Mouse (Mus musculus): Measurements from ENCODE around the gene Mcpt8. TPM values are rescaled to one million over a fixed set of nuclear protein-coding genes. Genes with fewer than 3 reads are reported as not detected.

Mcpt8 gene
- total RNA-seq, 2 experiments from 2014 or later: 49.1 to 180 TPM

GRCm38 (mm10) chr14:56034433-56034832, 50.6 kb downstream of the Mcpt8 start:
- ATAC-seq (replicated peaks; ENCODE audit: low FRiP score, poor library complexity, severe bottlenecking): no peak

Other genes starting within 250 kb of the Mcpt8 start
- under 0.01 and 4.2 TPM in 2 replicates for gene Nynrin, start 231.3 kb downstream of the Mcpt8 start, total RNA-seq (2015; ENCODE audit: low replicate concordance)
- gene Nynrin, start 231.3 kb downstream of the Mcpt8 start, total RNA-seq (2017; ENCODE audit: low replicate concordance): 0.26 and 0.45 TPM in 2 replicates
- gene Cbln3, start 200.9 kb downstream of the Mcpt8 start, total RNA-seq (2015; ENCODE audit: low replicate concordance): 0.42 TPM in 1 of 2 replicates, not detected in the other
- gene Cbln3, start 200.9 kb downstream of the Mcpt8 start, total RNA-seq (2017; ENCODE audit: low replicate concordance): not detected in 2 replicates
- gene Khnyn, start 200.3 kb downstream of the Mcpt8 start, total RNA-seq (2015; ENCODE audit: low replicate concordance): 3.2 and 3.8 TPM in 2 replicates
- gene Khnyn, start 200.3 kb downstream of the Mcpt8 start, total RNA-seq (2017; ENCODE audit: low replicate concordance): 5.0 and 8.1 TPM in 2 replicates
- 5.4 and 5.9 TPM in 2 replicates for gene Sdr39u1, start 185.0 kb downstream of the Mcpt8 start, total RNA-seq (2015; ENCODE audit: low replicate concordance)
- 0.64 TPM in 1 of 2 replicates, not detected in the other for gene Sdr39u1, start 185.0 kb downstream of the Mcpt8 start, total RNA-seq (2017; ENCODE audit: low replicate concordance)
- not detected in 2 replicates for gene Cma1, start 140.6 kb downstream of the Mcpt8 start, total RNA-seq (2015; ENCODE audit: low replicate concordance)
- not detected in 2 replicates for gene Cma1, start 140.6 kb downstream of the Mcpt8 start, total RNA-seq (2017; ENCODE audit: low replicate concordance)
- gene Cma2, start 134.3 kb downstream of the Mcpt8 start, total RNA-seq (2015; ENCODE audit: low replicate concordance): not detected in 2 replicates
- gene Cma2, start 134.3 kb downstream of the Mcpt8 start, total RNA-seq (2017; ENCODE audit: low replicate concordance): not detected in 2 replicates
- not detected in 2 replicates for gene Mcpt1, start 67.3 kb downstream of the Mcpt8 start, total RNA-seq (2015; ENCODE audit: low replicate concordance)
- gene Mcpt1, start 67.3 kb downstream of the Mcpt8 start, total RNA-seq (2017; ENCODE audit: low replicate concordance): 1.8 TPM in 1 of 2 replicates, not detected in the other
- not detected in 2 replicates for gene Mcpt9, start 54.8 kb downstream of the Mcpt8 start, total RNA-seq (2015; ENCODE audit: low replicate concordance)
- not detected in 2 replicates for gene Mcpt9, start 54.8 kb downstream of the Mcpt8 start, total RNA-seq (2017; ENCODE audit: low replicate concordance)
- gene Mcpt2, start 43.2 kb downstream of the Mcpt8 start, total RNA-seq (2015; ENCODE audit: low replicate concordance): not detected in 2 replicates
- not detected in 2 replicates for gene Mcpt2, start 43.2 kb downstream of the Mcpt8 start, total RNA-seq (2017; ENCODE audit: low replicate concordance)
- gene Mcpt4, start 23.0 kb downstream of the Mcpt8 start, total RNA-seq (2015; ENCODE audit: low replicate concordance): not detected in 2 replicates
- not detected in 2 replicates for gene Mcpt4, start 23.0 kb downstream of the Mcpt8 start, total RNA-seq (2017; ENCODE audit: low replicate concordance)
- 241 and 321 TPM in 2 replicates for gene Ctsg, start 17.3 kb upstream of the Mcpt8 start, total RNA-seq (2015; ENCODE audit: low replicate concordance)
- gene Ctsg, start 17.3 kb upstream of the Mcpt8 start, total RNA-seq (2017; ENCODE audit: low replicate concordance): 119 and 142 TPM in 2 replicates
- not detected in 2 replicates for gene Gzme, start 35.4 kb upstream of the Mcpt8 start, total RNA-seq (2015; ENCODE audit: low replicate concordance)
- gene Gzme, start 35.4 kb upstream of the Mcpt8 start, total RNA-seq (2017; ENCODE audit: low replicate concordance): not detected in 2 replicates
- gene Gzmd, start 47.3 kb upstream of the Mcpt8 start, total RNA-seq (2015; ENCODE audit: low replicate concordance): not detected in 2 replicates
- not detected in 2 replicates for gene Gzmd, start 47.3 kb upstream of the Mcpt8 start, total RNA-seq (2017; ENCODE audit: low replicate concordance)
- not detected in 2 replicates for gene Gzmg, start 74.3 kb upstream of the Mcpt8 start, total RNA-seq (2015; ENCODE audit: low replicate concordance)
- not detected in 2 replicates for gene Gzmg, start 74.3 kb upstream of the Mcpt8 start, total RNA-seq (2017; ENCODE audit: low replicate concordance)
- gene Gzmn, start 89.3 kb upstream of the Mcpt8 start, total RNA-seq (2015; ENCODE audit: low replicate concordance): not detected in 2 replicates
- gene Gzmn, start 89.3 kb upstream of the Mcpt8 start, total RNA-seq (2017; ENCODE audit: low replicate concordance): not detected in 2 replicates
- gene Gzmf, start 126.1 kb upstream of the Mcpt8 start, total RNA-seq (2015; ENCODE audit: low replicate concordance): not detected in 2 replicates
- not detected in 2 replicates for gene Gzmf, start 126.1 kb upstream of the Mcpt8 start, total RNA-seq (2017; ENCODE audit: low replicate concordance)
- gene Gzmc, start 149.4 kb upstream of the Mcpt8 start, total RNA-seq (2015; ENCODE audit: low replicate concordance): not detected in 2 replicates
- gene Gzmc, start 149.4 kb upstream of the Mcpt8 start, total RNA-seq (2017; ENCODE audit: low replicate concordance): not detected in 2 replicates
- gene Gzmb, start 177.0 kb upstream of the Mcpt8 start, total RNA-seq (2015; ENCODE audit: low replicate concordance): 6.3 TPM in 1 of 2 replicates, not detected in the other
- not detected in 2 replicates for gene Gzmb, start 177.0 kb upstream of the Mcpt8 start, total RNA-seq (2017; ENCODE audit: low replicate concordance)

Data from erythroid progenitor cell, adult 5-6 weeks (primary cell).